Mouse (Mus musculus): Measurements from ENCODE around the gene Galr3.
"Not testable (repeated sequence)": the region's sequence is repeated elsewhere in the genome, so short reads cannot be mapped to it uniquely, and the experiment has no call there.

The Galr3 gene

GRCm38 (mm10) chr15:79026511-79027290 is 15.0 kb upstream of the Galr3 start:
- no peak for DNase-seq (ENCODE audit: low spot score in 2 of 2)

- no peak for DNase-seq (ENCODE audit: low spot score in 2 of 2)
These were observed 14.1 kb upstream of the Galr3 start for GRCm38 (mm10) chr15:79027291-79028205.

DNA sequence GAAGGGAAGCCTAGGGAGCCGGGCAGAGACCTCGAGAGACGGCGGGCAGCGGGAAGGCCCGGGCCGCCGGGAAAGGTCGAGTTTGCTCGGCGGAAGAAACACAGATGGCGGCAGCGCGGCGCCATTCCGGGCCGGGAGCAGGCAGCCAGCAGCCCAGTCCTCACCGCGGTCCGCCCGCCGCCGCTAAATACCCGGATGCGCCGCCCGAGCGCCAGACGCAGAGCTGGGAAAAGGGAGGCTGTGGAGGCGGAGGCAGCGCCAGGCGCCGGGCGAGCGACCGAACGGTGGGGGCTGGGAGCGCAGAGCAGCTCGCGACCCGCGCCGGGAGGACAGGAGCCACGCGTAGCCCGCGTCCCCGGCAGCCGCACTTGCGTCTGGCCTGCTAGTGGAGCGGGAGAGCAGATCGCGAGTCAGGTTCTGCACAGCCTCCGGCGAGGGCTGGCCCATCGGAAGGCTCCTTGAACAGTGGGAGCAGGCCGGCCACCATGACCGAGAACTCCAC is 13.4 kb upstream of the Galr3 start, which contains the start of gene H1f0:
Gene H1f0, plus strand, starts transcription at position 214 of the 502 bp plus-strand sequence.
- DNase-seq (ENCODE audit: low spot score in 2 of 2), result peak; percentile 84 to 90

DNA sequence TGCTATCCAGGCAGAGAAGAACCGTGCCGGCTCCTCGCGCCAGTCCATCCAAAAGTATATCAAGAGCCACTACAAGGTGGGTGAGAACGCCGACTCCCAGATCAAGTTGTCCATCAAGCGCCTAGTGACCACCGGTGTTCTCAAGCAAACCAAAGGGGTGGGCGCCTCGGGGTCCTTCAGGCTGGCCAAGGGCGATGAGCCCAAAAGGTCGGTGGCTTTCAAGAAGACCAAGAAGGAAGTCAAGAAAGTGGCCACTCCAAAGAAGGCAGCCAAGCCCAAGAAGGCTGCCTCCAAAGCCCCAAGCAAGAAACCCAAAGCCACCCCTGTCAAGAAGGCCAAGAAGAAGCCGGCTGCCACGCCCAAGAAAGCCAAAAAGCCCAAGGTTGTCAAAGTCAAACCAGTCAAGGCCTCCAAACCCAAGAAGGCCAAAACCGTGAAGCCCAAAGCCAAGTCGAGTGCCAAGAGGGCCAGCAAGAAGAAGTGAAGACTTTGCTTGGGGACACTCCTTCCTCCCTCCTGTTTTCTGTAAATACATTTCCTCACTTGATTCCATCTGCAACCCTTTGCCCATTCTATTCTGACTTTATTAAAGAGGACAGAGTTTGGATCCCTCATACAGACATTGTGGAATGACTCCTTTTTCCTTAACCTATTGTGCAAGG is 12.7 kb upstream of the Galr3 start:
- DNase-seq (ENCODE audit: low spot score in 2 of 2), result no peak

GRCm38 (mm10) chr15:79029519-79030241 is 12.0 kb upstream of the Galr3 start:
- DNase-seq (ENCODE audit: low spot score in 2 of 2), result no peak

GRCm38 (mm10) chr15:79030551-79031435 is 10.9 kb upstream of the Galr3 start:
- DNase-seq (ENCODE audit: low spot score in 2 of 2), result peak; percentile 76 to 77

GRCm38 (mm10) chr15:79031908-79032307 is 9.8 kb upstream of the Galr3 start:
- not testable (repeated sequence) for DNase-seq (ENCODE audit: low spot score in 2 of 2)

DNA sequence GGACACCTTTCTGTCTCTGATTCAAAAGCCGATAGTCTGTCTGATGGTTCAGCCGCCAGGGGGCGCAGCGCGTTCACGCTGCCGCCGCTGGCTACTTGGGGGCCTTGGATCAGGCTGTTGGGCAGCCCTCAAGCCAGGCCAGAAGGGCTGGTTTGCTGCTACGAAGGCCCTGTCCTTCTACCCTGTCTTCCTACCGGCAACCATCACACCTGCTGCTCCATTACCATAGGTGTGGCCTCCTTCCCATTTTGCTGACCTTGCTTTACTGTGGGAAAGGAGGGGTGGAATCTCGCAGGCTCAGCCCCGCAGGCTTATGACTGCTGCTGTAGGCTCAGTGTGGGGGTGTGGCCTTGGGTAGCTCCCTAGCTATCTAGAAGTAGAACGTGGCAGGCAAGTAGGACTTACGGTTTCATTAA is 3.8 kb upstream of the Galr3 start:
- peak in 1 of 2 experiments; percentile 47 for DNase-seq (ENCODE audit: low spot score in 2 of 2)

GRCm38 (mm10) chr15:79038331-79038730 is 3.4 kb upstream of the Galr3 start:
- DNase-seq (ENCODE audit: low spot score in 2 of 2), result no peak

GRCm38 (mm10) chr15:79038853-79039252 is 2.8 kb upstream of the Galr3 start:
- no peak for DNase-seq (ENCODE audit: low spot score in 2 of 2)

GRCm38 (mm10) chr15:79040501-79041416 is 926 bp upstream of the Galr3 start:
- DNase-seq (ENCODE audit: low spot score in 2 of 2), result no peak

- DNase-seq (ENCODE audit: low spot score in 2 of 2), result no peak
These were observed 1.2 kb downstream of the Galr3 start for GRCm38 (mm10) chr15:79042721-79043491.

DNA sequence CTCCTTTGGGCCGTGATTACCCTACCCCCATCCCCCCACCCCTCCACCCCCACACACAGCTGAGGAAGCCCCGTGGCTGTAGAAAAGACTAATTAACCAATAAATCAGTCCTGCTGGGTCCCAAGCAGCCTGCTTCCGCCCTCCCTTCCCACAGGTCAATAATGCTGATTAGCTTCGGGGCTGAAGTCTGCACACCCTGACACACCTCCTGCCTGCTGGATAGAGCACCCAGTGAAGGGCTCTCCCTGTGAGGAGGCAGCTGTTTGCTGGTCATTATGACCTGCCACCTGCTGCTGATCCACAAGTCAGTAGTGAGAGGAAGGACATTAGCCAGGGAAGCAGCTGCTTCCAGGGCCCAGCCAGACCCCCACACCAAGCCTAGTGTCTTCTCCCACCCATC is 3.2 kb downstream of the Galr3 start:
- DNase-seq (ENCODE audit: low spot score in 2 of 2), result no peak

DNA sequence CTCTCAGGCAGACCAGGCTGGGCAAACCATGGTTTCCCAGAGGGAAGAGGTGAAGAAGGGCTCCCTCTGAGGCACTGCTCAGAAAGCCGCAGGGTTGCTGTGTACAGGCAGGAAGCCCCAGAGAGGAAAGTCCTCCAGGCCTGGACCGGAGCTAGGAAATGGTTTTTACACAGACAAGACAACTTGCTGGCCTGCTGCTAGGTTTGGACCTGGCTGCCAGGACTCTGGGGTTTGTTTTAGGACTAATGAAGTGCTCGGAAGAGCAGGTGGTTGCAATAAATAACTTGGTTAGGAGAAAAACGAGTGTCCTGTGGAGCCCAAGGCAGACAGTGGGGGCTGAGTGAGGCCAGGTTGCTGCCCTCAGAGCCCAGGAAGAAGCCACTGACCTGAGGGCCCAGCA is 6.5 kb downstream of the Galr3 start:
- no peak for DNase-seq (ENCODE audit: low spot score in 2 of 2)

DNA sequence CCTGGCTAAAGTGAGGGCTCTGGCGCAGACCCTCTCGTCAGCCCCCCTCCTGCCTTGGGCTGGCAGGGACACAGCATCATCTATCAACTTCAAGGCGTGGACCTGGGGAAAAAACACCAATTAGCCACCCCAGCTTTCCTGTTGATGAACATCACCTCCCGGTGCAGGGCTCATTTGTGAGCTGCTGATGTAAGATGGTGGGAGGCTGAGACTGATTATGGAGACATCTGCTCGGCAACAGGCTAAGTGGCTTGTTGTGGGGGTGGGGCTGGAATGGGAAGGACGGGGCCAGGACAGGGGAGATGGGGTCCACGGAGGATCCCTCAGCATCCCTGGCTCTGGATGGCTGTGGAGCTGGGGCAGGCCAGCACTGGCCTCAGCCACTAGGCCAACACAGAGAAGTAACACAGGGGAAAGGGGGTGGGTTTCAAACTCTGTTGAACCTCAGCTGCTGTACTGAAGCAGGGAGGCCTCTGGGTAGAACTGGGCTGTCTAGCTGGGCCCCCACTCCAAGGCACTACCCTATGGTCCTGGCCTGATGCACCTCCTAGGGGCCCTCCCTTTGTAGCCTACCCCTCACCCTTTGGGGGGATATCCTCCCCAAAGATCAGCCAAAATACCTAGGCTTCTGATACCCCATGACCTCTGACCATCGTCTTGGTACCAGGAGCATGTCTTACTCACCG is 8.6 kb downstream of the Galr3 start:
- no peak for DNase-seq (ENCODE audit: low spot score in 2 of 2)

- DNase-seq (ENCODE audit: low spot score in 2 of 2), result no peak
These were observed 9.3 kb downstream of the Galr3 start for GRCm38 (mm10) chr15:79050964-79051363.

DNA sequence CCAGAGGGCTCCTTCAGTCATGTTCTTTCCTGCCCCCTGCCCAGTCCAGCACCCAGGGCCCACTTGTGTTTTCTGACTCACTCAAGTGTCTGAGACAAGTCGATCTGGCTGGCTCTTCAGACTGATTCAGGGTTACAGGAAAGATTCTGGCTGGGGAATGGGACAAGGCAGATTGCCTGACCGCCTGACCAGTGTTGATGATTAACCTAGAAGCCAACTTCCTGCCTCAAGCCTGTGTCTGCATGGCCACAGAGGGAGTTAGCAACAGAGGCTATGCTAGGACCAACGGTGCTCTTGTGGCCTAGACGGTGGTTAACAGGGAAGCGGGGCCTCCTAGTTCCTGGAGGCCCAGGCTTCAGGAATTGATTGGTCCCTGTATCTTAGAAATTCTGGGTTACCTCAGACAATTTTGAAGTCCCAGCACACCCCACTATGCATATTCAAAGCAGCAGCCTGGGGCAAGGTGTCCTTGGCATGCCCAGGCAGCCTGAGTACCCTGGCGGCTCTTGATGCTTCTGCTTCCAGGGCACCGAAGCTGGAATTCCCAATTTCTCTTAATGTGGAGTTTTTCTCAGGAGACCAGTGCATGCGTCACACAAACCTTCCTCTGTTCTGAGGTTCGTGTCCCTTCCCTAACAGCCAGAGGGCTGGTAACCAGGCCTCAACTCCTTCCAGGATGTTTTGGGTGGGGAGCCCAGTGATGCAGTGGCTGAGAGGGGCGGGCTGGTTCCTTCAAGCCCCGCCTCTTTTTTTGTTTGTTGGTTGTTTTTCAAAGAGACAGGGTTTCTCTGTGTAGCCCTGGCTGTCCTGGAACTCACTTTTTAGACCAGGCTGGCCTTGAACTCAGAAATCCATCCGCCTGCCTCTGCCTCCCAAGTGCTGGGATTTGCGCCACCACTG is 10.0 kb downstream of the Galr3 start:
- DNase-seq (ENCODE audit: low spot score in 2 of 2), result no peak

Measured in frontal cortex, postnatal 14 days (tissue).